Mouse (Mus musculus) midbrain, embryonic 16.5 days (tissue): ENCODE measurements at regions not wholly inside any gene's neighbourhood (a gene's known extent, or its start where the extent isn't known, plus 50 kb on each side); places are given as distances from the start of the nearest gene placed in this dataset.

Experiments
- ATAC-seq: fragments of 200-750 bp; cut with Nextera tagmentation; 2 replicates; pipeline ENCODE4 v1.8.0; 2017; ENCODE audit warnings: moderate TSS enrichment
- H3K27ac ChIP-seq: fragments of 300-500 bp; sonication (generic); 2 replicates; pipeline ENCODE4 v1.5.1; 2014; ENCODE audit warnings: mild to moderate bottlenecking, low read length, mixed read lengths
- H3K27me3 ChIP-seq: fragments of 300-500 bp; sonication (generic); 2 replicates; pipeline ENCODE4 v1.6.1; 2014; ENCODE audit warnings: low read depth, low read length, mixed read lengths; ENCODE audit not compliant: control insufficient read depth, insufficient read depth
- H3K36me3 ChIP-seq: fragments of 300-500 bp; sonication (generic); 2 replicates; pipeline ENCODE4 v1.6.1; 2014; ENCODE audit warnings: mild to moderate bottlenecking, low read length, moderate library complexity, mixed read lengths; ENCODE audit not compliant: control insufficient read depth, insufficient read depth
- H3K4me1 ChIP-seq: fragments of 300-500 bp; sonication (generic); 2 replicates; pipeline ENCODE4 v1.6.1; 2014; ENCODE audit warnings: mild to moderate bottlenecking, low read length, mixed read lengths; ENCODE audit not compliant: control insufficient read depth, insufficient read depth
- H3K4me2 ChIP-seq: fragments of 300-500 bp; sonication (generic); 2 replicates; pipeline ENCODE4 v1.6.1; 2014; ENCODE audit warnings: mild to moderate bottlenecking, low read length, mixed read lengths
- H3K4me3 ChIP-seq: fragments of 300-500 bp; sonication (generic); 2 replicates; pipeline ENCODE4 v1.5.1; 2014; ENCODE audit warnings: low read depth, mild to moderate bottlenecking, low read length, moderate library complexity, mixed read lengths
- H3K9ac ChIP-seq: fragments of 300-500 bp; sonication (generic); 2 replicates; pipeline ENCODE4 v1.6.1; 2014; ENCODE audit warnings: low read depth, low read length, mixed read lengths
- H3K9me3 ChIP-seq: fragments of 300-500 bp; sonication (generic); replicated peaks from 2 replicates; pipeline ENCODE4 v1.6.1; 2014; ENCODE audit warnings: mild to moderate bottlenecking, low read length, mixed read lengths; ENCODE audit not compliant: control insufficient read depth, poor library complexity, severe bottlenecking
- WGBS: fragments of 180-500 bp; shearing (Covaris S2); extraction: QIAGEN DNeasy Blood & Tissue Kit; methylation state at CpG from one replicate; pipeline ENCODE4 v1.1.7; 2014; 5-methylcytosine and 5-hydroxymethylcytosine counted together

DNA sequence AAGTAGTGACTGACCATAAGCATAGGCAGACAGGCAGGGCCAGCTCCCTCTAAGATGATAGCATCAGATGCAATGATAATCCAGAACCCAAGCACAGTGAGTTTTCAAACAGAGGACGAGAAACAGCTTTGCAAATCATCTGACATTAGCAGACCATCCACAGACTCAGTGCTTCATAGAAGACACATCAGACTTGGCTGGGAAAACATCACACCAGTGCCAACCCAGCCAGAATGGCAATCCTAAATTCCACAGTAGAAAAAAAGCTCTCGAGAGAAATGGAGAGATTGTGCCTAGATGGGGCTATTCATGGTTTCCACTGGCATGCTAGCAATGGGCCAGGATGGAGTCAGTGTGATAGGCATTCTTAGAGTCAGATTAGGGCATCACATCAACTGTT is 319.1 kb downstream of the 9330182O14Rik start:
- Histone ChIP-seq H3K9me3 (no peaks in the 10 kb centered on the region), H3K36me3 (no peaks in the 10 kb centered on the region), H3K4me3 (no peak overlapping the region), H3K4me1 (no peaks in the 10 kb centered on the region), H3K27me3 (no peaks in the 10 kb centered on the region), H3K9ac (no peak overlapping the region), H3K4me2 (no peak overlapping the region), H3K27ac (no peak overlapping the region)
- ATAC-seq = no peak
- WGBS = 72% methylated on average over 2 of the region's 2 CpGs

- no peak overlapping the region for H3K9ac ChIP-seq
- peaks cover 13% of the 10 kb centered on the region for H3K4me1 ChIP-seq
- 54% methylated on average over 7 of the region's 7 CpGs for WGBS
- no peaks in the 10 kb centered on the region for H3K36me3 ChIP-seq
- no peak overlapping the region for H3K4me2 ChIP-seq
- H3K27me3 ChIP-seq = no peaks in the 10 kb centered on the region
- H3K9me3 ChIP-seq = no peaks in the 10 kb centered on the region
- H3K4me3 ChIP-seq = no peak overlapping the region
- ATAC-seq = no peak
- H3K27ac ChIP-seq = peak overlapping the region; percentile 56
Observed at GRCm38 (mm10) chr15:40475659-40476355, 341.6 kb downstream of the 9330182O14Rik start.

GRCm38 (mm10) chr15:40480386-40480785 is 346.2 kb downstream of the 9330182O14Rik start:
- H3K27me3 ChIP-seq = no peaks in the 10 kb centered on the region
- H3K4me1 ChIP-seq = peaks cover 5% of the 10 kb centered on the region; the same call in 1 of the 2 replicates
- no peak overlapping the region for H3K9ac ChIP-seq
- H3K36me3 ChIP-seq = no peaks in the 10 kb centered on the region
- H3K9me3 ChIP-seq = no peaks in the 10 kb centered on the region
- no peak overlapping the region for H3K4me3 ChIP-seq
- no peak for ATAC-seq
- no peak overlapping the region for H3K4me2 ChIP-seq
- no peak overlapping the region for H3K27ac ChIP-seq
- WGBS = 88% methylated on average over 1 of the region's 1 CpGs

- no peak for ATAC-seq
- Histone ChIP-seq H3K36me3 (no peaks in the 10 kb centered on the region), H3K4me2 (no peak overlapping the region), H3K9ac (no peak overlapping the region), H3K27ac (no peak overlapping the region), H3K9me3 (no peaks in the 10 kb centered on the region), H3K27me3 (no peaks in the 10 kb centered on the region), H3K4me3 (no peak overlapping the region), H3K4me1 (no peaks in the 10 kb centered on the region)
- 63% methylated on average over 3 of the region's 3 CpGs for WGBS
Observed at GRCm38 (mm10) chr15:40481239-40481638, 347.1 kb downstream of the 9330182O14Rik start.

- no peak for ATAC-seq
- H3K27me3 ChIP-seq = no peaks in the 10 kb centered on the region
- no peaks in the 10 kb centered on the region for H3K9me3 ChIP-seq
Observed at GRCm38 (mm10) chr15:40485997-40486396, 351.8 kb downstream of the 9330182O14Rik start.

GRCm38 (mm10) chr15:40501180-40502125 is 367.3 kb downstream of the 9330182O14Rik start:
- Histone ChIP-seq H3K4me1 (peaks cover 3% of the 10 kb centered on the region), H3K27me3 (no peaks in the 10 kb centered on the region), H3K9me3 (no peaks in the 10 kb centered on the region), H3K27ac (no peak overlapping the region), H3K36me3 (no peaks in the 10 kb centered on the region), H3K9ac (no peak overlapping the region), H3K4me2 (no peak overlapping the region), H3K4me3 (no peak overlapping the region)
- 44% methylated on average over 11 of the region's 11 CpGs for WGBS
- ATAC-seq = no peak; the same call in 1 of the 2 replicates

More at GRCm38 (mm10) chr15:40485997-40486396, 351.8 kb downstream of the 9330182O14Rik start:
- no peak overlapping the region for H3K4me3 ChIP-seq
- no peaks in the 10 kb centered on the region for H3K4me1 ChIP-seq
- H3K4me2 ChIP-seq = no peak overlapping the region
- 82% methylated on average over 1 of the region's 1 CpGs for WGBS
- H3K9ac ChIP-seq = no peak overlapping the region
- H3K36me3 ChIP-seq = no peaks in the 10 kb centered on the region
- H3K27ac ChIP-seq = no peak overlapping the region

- no peak overlapping the region for H3K4me2 ChIP-seq
Observed at GRCm38 (mm10) chr15:40510826-40511225, 376.7 kb downstream of the 9330182O14Rik start.

DNA sequence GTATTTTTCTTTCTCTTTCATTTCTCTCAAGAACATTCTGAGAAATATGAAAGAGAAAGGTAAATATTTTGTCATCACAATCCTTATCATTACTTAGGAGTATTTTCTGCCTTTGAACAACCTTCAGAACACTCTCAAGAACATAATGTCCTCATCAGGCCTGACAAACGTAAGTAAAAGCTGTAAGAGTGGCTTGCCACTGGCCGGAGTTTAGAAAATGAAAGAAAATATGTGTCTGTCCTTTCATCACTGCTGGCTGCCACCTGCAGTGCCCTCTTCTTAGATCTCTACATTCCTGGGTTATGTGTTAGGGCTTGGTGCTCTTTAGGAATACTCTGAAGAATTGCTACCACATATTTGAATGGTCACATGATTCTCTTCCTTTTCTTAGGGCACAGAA is 390.2 kb downstream of the 9330182O14Rik start:
- no peak for ATAC-seq
- H3K27ac ChIP-seq = no peak overlapping the region
- 39% methylated on average over 2 of the region's 2 CpGs for WGBS

More at GRCm38 (mm10) chr15:40510826-40511225, 376.7 kb downstream of the 9330182O14Rik start:
- Histone ChIP-seq H3K4me1 (no peaks in the 10 kb centered on the region), H3K4me3 (no peak overlapping the region), H3K27me3 (no peaks in the 10 kb centered on the region), H3K27ac (no peak overlapping the region), H3K9ac (no peak overlapping the region), H3K36me3 (no peaks in the 10 kb centered on the region), H3K9me3 (no peaks in the 10 kb centered on the region)
- no peak for ATAC-seq
- 83% methylated on average over 2 of the region's 2 CpGs for WGBS

DNA sequence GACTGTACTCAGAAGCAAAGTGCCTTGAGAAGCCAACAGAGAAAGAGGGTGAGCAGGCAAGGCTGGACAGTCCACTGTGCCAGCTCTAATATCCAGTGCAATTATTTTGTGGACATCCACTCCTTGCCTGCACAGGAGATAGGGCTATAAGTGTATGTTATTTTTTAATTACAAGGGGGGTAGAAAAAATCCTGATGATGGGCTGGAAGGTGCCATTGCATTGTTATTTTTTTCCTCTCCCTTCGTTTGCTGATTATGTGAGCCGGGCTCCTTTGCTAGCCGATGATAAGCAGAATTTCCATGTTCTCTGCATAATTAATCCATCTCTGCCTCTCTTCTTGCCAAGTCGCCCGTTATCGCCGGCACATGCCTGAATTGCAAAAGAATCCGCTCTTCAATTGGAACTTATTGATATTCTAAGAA is 399.3 kb downstream of the 9330182O14Rik start:
- Histone ChIP-seq H3K36me3 (no peaks in the 10 kb centered on the region), H3K27me3 (no peaks in the 10 kb centered on the region), H3K9ac (peak overlapping the region; percentile 46), H3K9me3 (no peaks in the 10 kb centered on the region), H3K27ac (peak overlapping the region; percentile 55), H3K4me2 (peak overlapping the region; percentile 47), H3K4me3 (peak overlapping the region; percentile 23), H3K4me1 (peaks cover 6% of the 10 kb centered on the region; the same call in 1 of the 2 replicates)
- 21% methylated on average over 8 of the region's 8 CpGs for WGBS
- no peak for ATAC-seq

More for the DNA sequence above, 390.2 kb downstream of the 9330182O14Rik start:
- Histone ChIP-seq H3K4me1 (no peaks in the 10 kb centered on the region), H3K9me3 (no peaks in the 10 kb centered on the region), H3K36me3 (no peaks in the 10 kb centered on the region), H3K4me2 (no peak overlapping the region), H3K9ac (no peak overlapping the region), H3K4me3 (no peak overlapping the region), H3K27me3 (no peaks in the 10 kb centered on the region)
